In the genomic region with DNA sequence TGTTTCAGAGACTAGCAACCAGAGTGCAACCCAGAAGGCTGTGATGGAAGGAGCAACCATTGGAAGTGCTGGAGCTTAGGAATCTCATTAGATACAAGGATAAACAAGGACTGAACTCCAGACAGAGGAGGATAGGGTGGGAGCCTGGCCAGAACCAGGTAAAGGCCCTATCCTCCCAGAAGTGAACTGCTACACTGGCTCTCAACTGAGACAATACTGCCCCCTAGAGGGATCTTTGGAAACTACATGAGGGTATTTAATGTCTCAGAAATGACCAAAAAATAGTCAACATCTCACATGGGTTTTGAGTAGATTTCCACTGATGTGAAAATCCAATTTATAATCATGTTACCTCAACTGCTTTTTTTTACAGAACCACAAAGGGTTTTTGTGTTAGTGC, we compare ENCODE assay signal across 9 mouse cellular contexts. TPM values are rescaled to one million over a fixed set of nuclear protein-coding genes. Genes with fewer than 3 reads are reported as not detected.
DNase-seq lines count a peak whose midpoint lies in the region; ATAC-seq and TF ChIP-seq lines count a peak whose summit lies in the region.
"Had no signal": no experiment of that assay in that cellular context is flagged by ENCODE, and none has a peak within 500 bp of the region (broad histone marks: within the 10 kb centered on the region; RNA-seq: fewer than 3 reads in every experiment).

No protein-coding gene starts in this region.

- no peaks in the 10 kb centered on the region for H3K4me1 ChIP-seq in hindbrain, postnatal 0 days (ENCODE audit: insufficient read depth, low read length)
- no peaks in the 10 kb centered on the region for H3K4me1 ChIP-seq in hindbrain, embryonic 13.5 days (replicated peaks)
- no peaks in the 10 kb centered on the region for H3K4me1 ChIP-seq in forebrain, postnatal 0 days (ENCODE audit: insufficient read depth)
- H3K4me1 ChIP-seq in liver, embryonic 16.5 days (ENCODE audit: control insufficient read depth, low read depth, low read length) = no peaks in the 10 kb centered on the region; the same call in none of the 2 replicates
- H3K4me1 ChIP-seq: embryonic facial prominence, embryonic 13.5 days had no signal

- no peak overlapping the region for H3K27ac ChIP-seq in hindbrain, postnatal 0 days
- H3K27ac ChIP-seq in hindbrain, embryonic 13.5 days = no peak overlapping the region
- no peak overlapping the region for H3K27ac ChIP-seq in forebrain, postnatal 0 days (ENCODE audit: low read depth, low read length)
- H3K27ac ChIP-seq in liver, embryonic 16.5 days (ENCODE audit: low read length) = no peak overlapping the region
- H3K27ac ChIP-seq: embryonic facial prominence, embryonic 13.5 days had no signal

- no peaks in the 10 kb centered on the region; the same call in 1 of the 2 replicates for H3K27me3 ChIP-seq in hindbrain, postnatal 0 days (ENCODE audit: insufficient read depth, low read length)
- H3K27me3 ChIP-seq in hindbrain, embryonic 13.5 days = 0 out of 2 replicates have a peak, but pooled peaks cover 5% of the 10 kb centered on the region
- no peaks in the 10 kb centered on the region for H3K27me3 ChIP-seq in forebrain, postnatal 0 days (ENCODE audit: insufficient read depth, low read length)
- H3K27me3 ChIP-seq in liver, embryonic 16.5 days (ENCODE audit: control insufficient read depth, insufficient read depth, low read depth, low read length) = no peaks in the 10 kb centered on the region

- ATAC-seq in hindbrain, postnatal 0 days = no peak
- no peak for ATAC-seq in hindbrain, embryonic 13.5 days (ENCODE audit: low FRiP score)
- ATAC-seq in forebrain, postnatal 0 days = no peak
- peak; percentile 50 for ATAC-seq in liver, embryonic 16.5 days (ENCODE audit: low read depth)

- H3K9me3 ChIP-seq in hindbrain, postnatal 0 days (ENCODE audit: low read length) = no peaks in the 10 kb centered on the region
- H3K9me3 ChIP-seq in hindbrain, embryonic 13.5 days = no peaks in the 10 kb centered on the region
- H3K9me3 ChIP-seq in forebrain, postnatal 0 days (ENCODE audit: low read length) = no peaks in the 10 kb centered on the region
- H3K9me3 ChIP-seq in liver, embryonic 16.5 days (replicated peaks; ENCODE audit: control insufficient read depth, low read length) = no peaks in the 10 kb centered on the region
- H3K9me3 ChIP-seq: embryonic facial prominence, embryonic 13.5 days had no signal

- peak; percentile 36 for DNase-seq in hindbrain, postnatal 0 days (ENCODE audit: low spot score)
- DNase-seq in CD4-positive, CD25-positive, alpha-beta regulatory T cell, adult 2 months (ENCODE audit: low read depth, low spot score) = peak; percentile 65
- peak; percentile 37 for DNase-seq in ZHBTc4 (ENCODE audit: low read depth, low spot score)
- DNase-seq in forebrain, postnatal 0 days = no peak
- peak; percentile 5 for DNase-seq in testis, postnatal 14 days (ENCODE audit: low spot score)
- no peak for DNase-seq in layer of hippocampus, adult 9-11 months

- no peak overlapping the region for H3K4me3 ChIP-seq in hindbrain, postnatal 0 days (ENCODE audit: low read length)
- H3K4me3 ChIP-seq in hindbrain, embryonic 13.5 days = no peak overlapping the region
- no peak overlapping the region for H3K4me3 ChIP-seq in forebrain, postnatal 0 days (ENCODE audit: low read depth, low read length)
- H3K4me3 ChIP-seq in liver, embryonic 16.5 days (ENCODE audit: low read depth, low read length) = no peak overlapping the region
- H3K4me3 ChIP-seq: embryonic facial prominence, embryonic 13.5 days had no signal

- TF ChIP-seq CTCF in hindbrain, postnatal 0 days (IDR thresholded peaks at IDR 0.05; ENCODE audit: low read depth) = peak; percentile 57
- TF ChIP-seq CTCF in forebrain, postnatal 0 days (IDR thresholded peaks at IDR 0.05; ENCODE audit: low read depth) = peak; percentile 42

- no peaks in the 10 kb centered on the region for H3K36me3 ChIP-seq in hindbrain, postnatal 0 days (ENCODE audit: insufficient read depth, low read length)
- H3K36me3 ChIP-seq in hindbrain, embryonic 13.5 days = no peaks in the 10 kb centered on the region
- no peaks in the 10 kb centered on the region for H3K36me3 ChIP-seq in forebrain, postnatal 0 days (ENCODE audit: insufficient read depth)
- H3K36me3 ChIP-seq in liver, embryonic 16.5 days (ENCODE audit: control insufficient read depth, insufficient read depth) = no peaks in the 10 kb centered on the region
- H3K36me3 ChIP-seq: embryonic facial prominence, embryonic 13.5 days had no signal

- H3K4me2 ChIP-seq in hindbrain, postnatal 0 days (ENCODE audit: low read depth, low read length) = no peak overlapping the region
- H3K4me2 ChIP-seq in hindbrain, embryonic 13.5 days = no peak overlapping the region
- H3K4me2 ChIP-seq in forebrain, postnatal 0 days (ENCODE audit: low read depth) = no peak overlapping the region
- H3K4me2 ChIP-seq in liver, embryonic 16.5 days (ENCODE audit: low read depth, low read length) = no peak overlapping the region
- H3K4me2 ChIP-seq: embryonic facial prominence, embryonic 13.5 days had no signal

- H3K9ac ChIP-seq in hindbrain, postnatal 0 days (replicated peaks; ENCODE audit: low read length) = no peak overlapping the region
- H3K9ac ChIP-seq in hindbrain, embryonic 13.5 days = no peak overlapping the region
- H3K9ac ChIP-seq in forebrain, postnatal 0 days = no peak overlapping the region
- no peak overlapping the region for H3K9ac ChIP-seq in liver, embryonic 16.5 days (ENCODE audit: low read depth, low read length)
- H3K9ac ChIP-seq: embryonic facial prominence, embryonic 13.5 days had no signal

RNA-seq across cellular contexts. Expression of a gene that starts 47.9 kb away (rescaled TPM):
- total RNA-seq in hindbrain, postnatal 0 days (2014; rRNA removed) = 3.7 TPM in 2 replicates
- 0.69 and 0.81 TPM in 2 replicates for polyA plus RNA-seq in hindbrain, postnatal 0 days (2015; fragmentation: Nextera tagmentation; extraction: Ambion mirVana)
- 0.35 and 0.36 TPM in 2 replicates for polyA plus RNA-seq in hindbrain, embryonic 13.5 days (2015; fragmentation: Nextera tagmentation; extraction: Ambion mirVana)
- 1.2 and 2.0 TPM in 2 replicates for total RNA-seq in forebrain, postnatal 0 days (2014; rRNA removed)
- polyA plus RNA-seq in forebrain, postnatal 0 days (2015; fragmentation: Nextera tagmentation; extraction: Ambion mirVana) = 0.65 and 0.87 TPM in 2 replicates
- polyA plus RNA-seq in liver, embryonic 16.5 days (2015; fragmentation: Nextera tagmentation; extraction: Ambion mirVana) = 0.02 TPM in 1 of 2 replicates, not detected in the other

Comparison
In these comparisons a context has a peak if more than half of its experiments do, and no peak if none do; other contexts are left out.
1. DNase-seq: peak in hindbrain, postnatal 0 days (single experiment), CD4-positive, CD25-positive, alpha-beta regulatory T cell, adult 2 months (single experiment), ZHBTc4 (single experiment) and testis, postnatal 14 days (single experiment); none in forebrain, postnatal 0 days (single experiment) and layer of hippocampus, adult 9-11 months (single experiment).